Mouse (Mus musculus): ENCODE results near the gene Mettl17. TPM values are rescaled to one million over a fixed set of nuclear protein-coding genes. Genes with fewer than 3 reads are reported as not detected.
"Not testable (repeated sequence)": the region's sequence is repeated elsewhere in the genome, so short reads cannot be mapped to it uniquely, and the experiment has no call there.

Mettl17 gene
- polyA plus RNA-seq, 1 experiment: 24.0 TPM

GRCm38 (mm10) chr14:51918125-51918524 is 33.5 kb downstream of the Mettl17 start, which contains the start of gene Tppp2:
Gene Tppp2, plus strand, starts transcription at chr14:51918425.
- Histone ChIP-seq H3K36me3 (ENCODE audit: control insufficient read depth, insufficient read depth, low read length) (no peaks in the 10 kb centered on the region), H3K4me1 (ENCODE audit: control insufficient read depth, insufficient read depth, low read length) (no peaks in the 10 kb centered on the region), H3K27me3 (replicated peaks; ENCODE audit: control insufficient read depth, insufficient read depth, low read length) (no peaks in the 10 kb centered on the region), H3K4me3 (ENCODE audit: insufficient read depth, low read depth, low read length) (no peak within 1 kb of the TSS), H3K27ac (ENCODE audit: insufficient read depth, low read depth, low read length) (no peak within 1 kb of the TSS)
- TF ChIP-seq CTCF (conservative IDR thresholded peaks at IDR 0.05; ENCODE audit: insufficient read depth, insufficient read length, low read depth, low read length) (no peak), POLR2A (IDR thresholded peaks at IDR 0.05; ENCODE audit: low read depth, low read length) (no peak)
- WGBS: 93% methylated on average over 4 of the region's 4 CpGs
- DNase-seq: no peak

DNA sequence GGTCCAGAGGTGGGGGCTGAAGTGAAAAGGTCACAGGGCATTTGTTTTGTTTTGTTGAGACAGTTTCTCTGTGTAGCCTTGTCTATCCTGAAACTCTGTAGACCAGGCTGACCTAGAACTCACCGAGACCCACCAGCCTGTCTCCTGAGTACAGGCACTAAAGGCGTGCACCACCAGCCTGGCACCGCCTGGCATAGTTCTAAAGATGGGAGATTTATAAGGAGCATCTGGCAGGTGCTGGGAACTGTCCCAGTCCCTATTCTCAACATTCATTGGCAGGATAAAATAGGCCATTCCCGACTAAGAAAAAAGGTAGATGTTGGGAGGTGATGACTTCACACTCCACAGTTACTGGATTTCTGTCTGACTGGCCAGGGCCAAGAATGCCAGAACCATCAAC is 34.3 kb downstream of the Mettl17 start:
- no peaks in the 10 kb centered on the region for H3K36me3 ChIP-seq (ENCODE audit: control insufficient read depth, insufficient read depth, low read length)
- H3K27ac ChIP-seq (ENCODE audit: insufficient read depth, low read depth, low read length): no peak overlapping the region
- DNase-seq: no peak
- no peaks in the 10 kb centered on the region for H3K27me3 ChIP-seq (replicated peaks; ENCODE audit: control insufficient read depth, insufficient read depth, low read length)
- no peak for TF ChIP-seq CTCF (conservative IDR thresholded peaks at IDR 0.05; ENCODE audit: insufficient read depth, insufficient read length, low read depth, low read length)
- TF ChIP-seq POLR2A (IDR thresholded peaks at IDR 0.05; ENCODE audit: low read depth, low read length): no peak
- WGBS: 92% methylated on average over 4 of the region's 4 CpGs
- H3K4me3 ChIP-seq (ENCODE audit: insufficient read depth, low read depth, low read length): no peak overlapping the region
- no peaks in the 10 kb centered on the region for H3K4me1 ChIP-seq (ENCODE audit: control insufficient read depth, insufficient read depth, low read length)

DNA sequence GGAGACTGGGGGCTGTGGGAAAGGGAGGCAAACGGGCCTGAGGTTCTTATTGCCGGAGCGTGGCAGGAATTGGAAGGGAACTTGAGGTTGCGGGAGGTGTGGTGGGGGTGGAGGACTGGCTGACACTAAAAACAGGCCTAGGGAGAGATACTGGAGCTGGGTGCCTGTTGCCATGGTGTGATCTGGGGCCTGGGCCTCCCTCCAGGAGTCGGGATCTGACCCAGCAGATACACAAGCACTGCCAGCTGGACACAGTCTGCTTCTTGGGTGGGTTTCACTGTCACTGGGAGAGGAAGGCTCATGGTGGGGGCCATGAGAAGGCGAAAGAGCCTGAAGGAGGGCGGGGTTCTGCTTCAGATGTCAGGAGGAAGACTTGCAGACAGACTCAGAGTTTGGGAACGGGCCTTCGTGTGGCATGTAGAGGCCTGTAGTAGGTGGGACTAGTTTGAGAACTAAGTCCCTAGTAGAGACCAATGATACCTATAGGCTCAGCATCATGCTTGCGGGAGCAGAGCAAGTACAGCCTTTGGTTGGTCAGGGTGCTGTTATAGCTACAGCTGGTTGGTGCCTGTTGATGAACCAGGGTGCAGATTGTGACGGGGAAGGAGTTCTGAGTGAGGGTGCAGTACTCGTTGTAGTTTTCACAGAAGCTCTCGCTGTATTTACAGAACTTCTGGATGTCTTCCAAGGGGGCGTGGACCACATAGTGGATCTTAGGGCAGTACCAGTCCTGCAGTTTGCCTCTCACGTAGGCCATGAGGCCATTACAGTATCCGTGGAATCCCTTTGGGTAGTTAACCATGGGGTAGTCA is 37.3 kb downstream of the Mettl17 start:
- Histone ChIP-seq H3K4me1 (ENCODE audit: control insufficient read depth, insufficient read depth, low read length) (no peaks in the 10 kb centered on the region), H3K27me3 (replicated peaks; ENCODE audit: control insufficient read depth, insufficient read depth, low read length) (no peaks in the 10 kb centered on the region), H3K27ac (ENCODE audit: insufficient read depth, low read depth, low read length) (no peak overlapping the region), H3K4me3 (ENCODE audit: insufficient read depth, low read depth, low read length) (no peak overlapping the region), H3K36me3 (ENCODE audit: control insufficient read depth, insufficient read depth, low read length) (no peaks in the 10 kb centered on the region)
- no peak for DNase-seq
- WGBS: 78% methylated on average over 16 of the region's 16 CpGs
- TF ChIP-seq POLR2A (IDR thresholded peaks at IDR 0.05; ENCODE audit: low read depth, low read length) (no peak), CTCF (conservative IDR thresholded peaks at IDR 0.05; ENCODE audit: insufficient read depth, insufficient read length, low read depth, low read length) (no peak)

GRCm38 (mm10) chr14:51922571-51922865 is 37.9 kb downstream of the Mettl17 start, which contains the start of gene Rnase13:
Gene Rnase13, minus strand, starts transcription at chr14:51922773.
- WGBS: 92% methylated on average over 7 of the region's 7 CpGs
- no peak for DNase-seq
- Histone ChIP-seq H3K4me3 (ENCODE audit: insufficient read depth, low read depth, low read length) (no peak within 1 kb of the TSS), H3K27ac (ENCODE audit: insufficient read depth, low read depth, low read length) (no peak within 1 kb of the TSS), H3K4me1 (ENCODE audit: control insufficient read depth, insufficient read depth, low read length) (no peaks in the 10 kb centered on the region), H3K27me3 (replicated peaks; ENCODE audit: control insufficient read depth, insufficient read depth, low read length) (no peaks in the 10 kb centered on the region), H3K36me3 (ENCODE audit: control insufficient read depth, insufficient read depth, low read length) (no peaks in the 10 kb centered on the region)
- TF ChIP-seq POLR2A (IDR thresholded peaks at IDR 0.05; ENCODE audit: low read depth, low read length) (no peak), CTCF (conservative IDR thresholded peaks at IDR 0.05; ENCODE audit: insufficient read depth, insufficient read length, low read depth, low read length) (no peak)

DNA sequence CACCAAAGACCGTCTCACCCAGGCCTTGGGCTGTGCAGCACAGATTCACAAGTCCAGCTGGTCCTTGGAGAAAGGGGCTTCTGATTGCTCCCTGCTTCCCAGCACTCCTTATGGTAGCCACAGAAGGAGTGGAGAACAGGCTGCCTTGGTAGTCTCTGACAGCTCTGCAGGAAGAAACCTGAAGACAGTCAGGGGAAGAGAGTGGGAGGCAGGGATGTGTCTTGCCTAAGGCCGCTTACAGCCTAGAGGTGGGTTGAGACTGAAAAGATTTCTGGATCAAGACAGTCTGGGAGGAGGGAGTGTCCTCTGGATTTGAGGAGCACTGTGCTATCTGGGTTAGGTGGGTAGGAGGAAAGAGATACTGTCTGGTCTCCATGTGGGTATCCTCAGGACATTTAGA is 38.3 kb downstream of the Mettl17 start:
- 98% methylated on average over 2 of the region's 2 CpGs for WGBS
- TF ChIP-seq CTCF (conservative IDR thresholded peaks at IDR 0.05; ENCODE audit: insufficient read depth, insufficient read length, low read depth, low read length) (no peak), POLR2A (IDR thresholded peaks at IDR 0.05; ENCODE audit: low read depth, low read length) (no peak)
- Histone ChIP-seq H3K27me3 (replicated peaks; ENCODE audit: control insufficient read depth, insufficient read depth, low read length) (no peaks in the 10 kb centered on the region), H3K36me3 (ENCODE audit: control insufficient read depth, insufficient read depth, low read length) (no peaks in the 10 kb centered on the region), H3K27ac (ENCODE audit: insufficient read depth, low read depth, low read length) (no peak overlapping the region), H3K4me1 (ENCODE audit: control insufficient read depth, insufficient read depth, low read length) (no peaks in the 10 kb centered on the region), H3K4me3 (ENCODE audit: insufficient read depth, low read depth, low read length) (no peak overlapping the region)
- no peak for DNase-seq

GRCm38 (mm10) chr14:51923492-51923891 is 38.9 kb downstream of the Mettl17 start:
- DNase-seq: no peak
- no peak for TF ChIP-seq POLR2A (IDR thresholded peaks at IDR 0.05; ENCODE audit: low read depth, low read length)
- no peak for TF ChIP-seq CTCF (conservative IDR thresholded peaks at IDR 0.05; ENCODE audit: insufficient read depth, insufficient read length, low read depth, low read length)
- 84% methylated on average over 4 of the region's 4 CpGs for WGBS
- H3K4me1 ChIP-seq (ENCODE audit: control insufficient read depth, insufficient read depth, low read length): no peaks in the 10 kb centered on the region
- H3K4me3 ChIP-seq (ENCODE audit: insufficient read depth, low read depth, low read length): no peak overlapping the region
- no peaks in the 10 kb centered on the region for H3K36me3 ChIP-seq (ENCODE audit: control insufficient read depth, insufficient read depth, low read length)
- H3K27ac ChIP-seq (ENCODE audit: insufficient read depth, low read depth, low read length): no peak overlapping the region
- no peaks in the 10 kb centered on the region for H3K27me3 ChIP-seq (replicated peaks; ENCODE audit: control insufficient read depth, insufficient read depth, low read length)

DNA sequence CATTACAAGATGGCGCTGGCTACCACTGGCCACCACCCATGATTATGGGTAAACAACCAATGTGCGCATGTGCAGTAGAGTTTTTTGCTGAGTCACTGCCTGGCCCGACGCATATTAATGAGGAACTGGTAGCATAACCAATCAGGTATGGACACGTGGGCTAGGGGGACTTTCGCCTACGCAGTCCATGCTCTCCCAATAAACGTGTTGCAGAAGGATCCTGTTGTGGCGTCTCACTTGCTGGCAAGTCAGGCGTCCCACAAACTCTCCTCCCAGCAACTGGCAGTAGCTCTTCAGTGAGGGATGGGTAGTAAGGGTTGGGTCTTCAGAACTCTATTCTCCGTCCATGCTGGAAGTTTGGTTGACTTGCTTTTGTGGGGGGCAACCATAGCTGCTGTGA is 42.3 kb downstream of the Mettl17 start:
- 97% methylated on average over 11 of the region's 11 CpGs for WGBS
- not testable (repeated sequence) for H3K36me3 ChIP-seq (ENCODE audit: control insufficient read depth, insufficient read depth, low read length); DNase-seq; H3K4me3 ChIP-seq (ENCODE audit: insufficient read depth, low read depth, low read length); H3K27ac ChIP-seq (ENCODE audit: insufficient read depth, low read depth, low read length); H3K4me1 ChIP-seq (ENCODE audit: control insufficient read depth, insufficient read depth, low read length); H3K27me3 ChIP-seq (replicated peaks; ENCODE audit: control insufficient read depth, insufficient read depth, low read length)
